Mouse (Mus musculus) embryonic facial prominence, embryonic 14.5 days (tissue): ENCODE measurements around the gene Igf2bp3. TPM values are rescaled to one million over a fixed set of nuclear protein-coding genes. Genes with fewer than 3 reads are reported as not detected.

Source experiments
- ATAC-seq: fragments of 200-750 bp; cut with Nextera tagmentation; 2 replicates; pipeline ENCODE4 v1.8.0; 2017; ENCODE audit warnings: low read depth, moderate number of reproducible peaks, moderate TSS enrichment
- DNase-seq: peaks from one replicate; pipeline ENCODE4 v3.0.0-alpha.2; 2015; ENCODE audit warnings: low spot score
- H3K27ac ChIP-seq: fragments of 300-500 bp; sonication (generic); replicated peaks from 2 replicates; pipeline ENCODE4 v1.5.1; 2014; ENCODE audit warnings: low read depth, mild to moderate bottlenecking, low read length, moderate library complexity
- H3K27me3 ChIP-seq: fragments of 300-500 bp; sonication (generic); replicated peaks from 2 replicates; pipeline ENCODE4 v1.6.1; 2014; ENCODE audit warnings: low read length; ENCODE audit not compliant: control insufficient read depth, insufficient read depth
- H3K36me3 ChIP-seq: fragments of 300-500 bp; sonication (generic); 2 replicates; pipeline ENCODE4 v1.6.1; 2014; ENCODE audit warnings: low read length, mixed read lengths; ENCODE audit not compliant: control insufficient read depth, insufficient read depth
- H3K4me1 ChIP-seq: fragments of 300-500 bp; sonication (generic); 2 replicates; pipeline ENCODE4 v1.6.1; 2014; ENCODE audit warnings: antibody characterized with exemption, low read length; ENCODE audit not compliant: control insufficient read depth, insufficient read depth
- H3K4me2 ChIP-seq: fragments of 300-500 bp; sonication (generic); 2 replicates; pipeline ENCODE4 v1.6.1; 2014; ENCODE audit warnings: low read depth, mild to moderate bottlenecking, low read length, moderate library complexity, mixed read lengths
- H3K4me3 ChIP-seq: fragments of 300-500 bp; sonication (generic); 2 replicates; pipeline ENCODE4 v1.5.1; 2014; ENCODE audit warnings: low read depth, mild to moderate bottlenecking, low read length
- H3K9ac ChIP-seq: fragments of 300-500 bp; sonication (generic); 2 replicates; pipeline ENCODE4 v1.6.1; 2014; ENCODE audit warnings: low read depth, mild to moderate bottlenecking, low read length, moderate library complexity, mixed read lengths
- H3K9me3 ChIP-seq: fragments of 300-500 bp; sonication (generic); 2 replicates; pipeline ENCODE4 v1.6.1; 2016; ENCODE audit warnings: low read length; ENCODE audit not compliant: control insufficient read depth
- WGBS: fragments of 180-500 bp; shearing (Covaris S2); extraction: QIAGEN DNeasy Blood & Tissue Kit; methylation state at CpG from one replicate; pipeline ENCODE4 v1.1.7; 2014; 5-methylcytosine and 5-hydroxymethylcytosine counted together
- polyA plus RNA-seq: library from polyadenylated mRNA; unstranded; fragments of >200 nt; fragmentation: Nextera tagmentation; extraction: Ambion mirVana; gene quantifications from 2 replicates; pipeline ENCODE4 v1.2.1, GENCODE M21; 2014

The Igf2bp3 gene
- polyA plus RNA-seq, 1 experiment from 2014 or later = 49.4 TPM

DNA sequence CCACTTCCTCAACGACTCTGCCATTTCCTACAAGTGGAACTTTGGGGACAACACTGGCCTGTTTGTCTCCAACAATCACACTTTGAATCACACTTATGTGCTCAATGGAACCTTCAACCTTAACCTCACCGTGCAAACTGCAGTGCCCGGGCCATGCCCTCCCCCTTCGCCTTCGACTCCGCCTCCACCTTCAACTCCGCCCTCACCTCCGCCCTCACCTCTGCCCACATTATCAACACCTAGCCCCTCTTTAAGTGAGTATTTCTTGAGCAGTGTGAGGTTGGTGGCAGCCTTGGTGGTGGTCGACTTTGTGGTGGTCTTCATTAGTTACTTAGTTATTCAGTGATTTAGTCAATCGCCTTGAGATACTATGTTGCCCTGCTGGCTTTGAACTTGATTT lies 166.9 kb downstream of the Igf2bp3 start:
- no peak for DNase-seq
- Histone ChIP-seq H3K9me3 (no peaks in the 10 kb centered on the region), H3K4me1 (no peaks in the 10 kb centered on the region), H3K4me3 (no peak overlapping the region), H3K4me2 (no peak overlapping the region), H3K36me3 (no peaks in the 10 kb centered on the region), H3K27ac (no peak overlapping the region), H3K9ac (no peak overlapping the region), H3K27me3 (no peaks in the 10 kb centered on the region)
- ATAC-seq = no peak
- 78% methylated on average over 10 of the region's 10 CpGs for WGBS

DNA sequence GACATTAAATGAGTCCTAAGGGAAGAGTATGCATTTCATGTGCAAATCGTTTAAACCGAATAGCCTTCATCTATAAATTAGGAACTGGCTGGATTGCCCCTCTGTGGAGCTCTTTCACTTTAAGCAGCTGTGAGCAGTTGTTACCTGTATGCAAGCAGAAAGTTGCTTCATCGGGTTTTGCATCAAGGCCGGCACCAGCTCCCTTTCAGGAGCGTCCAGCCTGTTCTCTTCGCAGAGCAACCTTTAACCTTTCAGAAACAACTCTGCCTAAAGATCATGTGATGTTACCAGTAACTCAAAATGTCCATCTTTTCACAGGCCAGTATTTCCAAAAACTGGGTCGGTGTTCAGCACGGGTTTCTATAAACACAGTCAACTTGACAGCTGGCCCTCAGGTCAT lies 167.8 kb downstream of the Igf2bp3 start:
- H3K27ac ChIP-seq = no peak overlapping the region
- no peaks in the 10 kb centered on the region for H3K36me3 ChIP-seq
- no peaks in the 10 kb centered on the region for H3K9me3 ChIP-seq
- DNase-seq = no peak
- H3K9ac ChIP-seq = no peak overlapping the region
- 69% methylated on average over 8 of the region's 8 CpGs for WGBS
- no peak for ATAC-seq
- H3K4me1 ChIP-seq = no peaks in the 10 kb centered on the region
- H3K4me3 ChIP-seq = no peak overlapping the region
- H3K27me3 ChIP-seq = no peaks in the 10 kb centered on the region
- H3K4me2 ChIP-seq = no peak overlapping the region

- no peak overlapping the region for H3K4me3 ChIP-seq
- no peaks in the 10 kb centered on the region for H3K9me3 ChIP-seq
- 69% methylated on average over 6 of the region's 6 CpGs for WGBS
- no peak overlapping the region for H3K4me2 ChIP-seq
- H3K27me3 ChIP-seq = no peaks in the 10 kb centered on the region
- H3K36me3 ChIP-seq = no peaks in the 10 kb centered on the region
- no peak overlapping the region for H3K9ac ChIP-seq
- no peaks in the 10 kb centered on the region for H3K4me1 ChIP-seq
- DNase-seq (no peak), ATAC-seq (no peak)
- H3K27ac ChIP-seq = no peak overlapping the region
Measured at GRCm38 (mm10) chr6:49046502-49046901, 168.3 kb downstream of the Igf2bp3 start.

DNA sequence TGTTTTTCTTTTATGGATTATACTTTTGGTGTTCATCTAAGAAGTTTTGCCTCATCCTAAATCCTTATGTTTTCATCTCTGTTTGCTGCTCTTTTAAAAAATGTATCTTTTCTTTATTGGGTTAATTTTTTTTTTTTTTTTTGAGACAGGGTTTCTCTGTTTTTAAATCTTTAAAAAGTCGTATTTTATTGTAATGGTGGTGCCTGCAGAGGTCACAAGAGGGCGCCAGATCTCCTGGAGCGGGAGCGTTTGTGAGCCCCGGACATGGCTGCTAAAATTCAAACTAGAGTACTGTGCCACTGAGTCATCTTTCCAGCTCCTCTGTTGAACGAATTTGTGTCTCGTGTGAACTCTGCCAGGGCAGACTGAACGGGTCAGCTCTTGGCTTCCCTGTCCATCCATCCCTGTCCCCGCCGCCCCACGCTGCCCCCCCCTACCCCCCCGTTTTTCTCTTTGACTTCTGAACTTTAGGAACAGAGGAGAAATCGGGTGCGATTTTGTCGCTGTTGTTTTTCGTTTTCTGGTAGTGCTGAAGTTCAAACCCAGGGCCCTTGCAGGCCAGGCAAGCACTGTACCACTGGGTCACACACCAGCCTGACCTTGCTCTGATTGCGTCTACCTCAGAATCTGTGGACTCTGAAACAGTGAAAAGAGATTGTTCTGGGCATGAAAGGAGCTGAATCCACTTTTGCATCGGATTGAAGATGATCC lies 175.1 kb downstream of the Igf2bp3 start:
- ATAC-seq = no peak; the same call in 1 of the 2 replicates
- Histone ChIP-seq H3K9me3 (no peaks in the 10 kb centered on the region), H3K4me1 (0 out of 2 replicates have a peak, but pooled peaks cover 3% of the 10 kb centered on the region), H3K27ac (no peak overlapping the region), H3K27me3 (no peaks in the 10 kb centered on the region), H3K9ac (peak overlapping the region; percentile 60), H3K4me3 (peak overlapping the region; percentile 35), H3K4me2 (peak overlapping the region; percentile 43), H3K36me3 (no peaks in the 10 kb centered on the region)
- 15% methylated on average over 17 of the region's 18 CpGs for WGBS
- peak; percentile 80 for DNase-seq

GRCm38 (mm10) chr6:49037268-49037662 lies 177.5 kb downstream of the Igf2bp3 start:
- WGBS = 78% methylated on average over 10 of the region's 12 CpGs

DNA sequence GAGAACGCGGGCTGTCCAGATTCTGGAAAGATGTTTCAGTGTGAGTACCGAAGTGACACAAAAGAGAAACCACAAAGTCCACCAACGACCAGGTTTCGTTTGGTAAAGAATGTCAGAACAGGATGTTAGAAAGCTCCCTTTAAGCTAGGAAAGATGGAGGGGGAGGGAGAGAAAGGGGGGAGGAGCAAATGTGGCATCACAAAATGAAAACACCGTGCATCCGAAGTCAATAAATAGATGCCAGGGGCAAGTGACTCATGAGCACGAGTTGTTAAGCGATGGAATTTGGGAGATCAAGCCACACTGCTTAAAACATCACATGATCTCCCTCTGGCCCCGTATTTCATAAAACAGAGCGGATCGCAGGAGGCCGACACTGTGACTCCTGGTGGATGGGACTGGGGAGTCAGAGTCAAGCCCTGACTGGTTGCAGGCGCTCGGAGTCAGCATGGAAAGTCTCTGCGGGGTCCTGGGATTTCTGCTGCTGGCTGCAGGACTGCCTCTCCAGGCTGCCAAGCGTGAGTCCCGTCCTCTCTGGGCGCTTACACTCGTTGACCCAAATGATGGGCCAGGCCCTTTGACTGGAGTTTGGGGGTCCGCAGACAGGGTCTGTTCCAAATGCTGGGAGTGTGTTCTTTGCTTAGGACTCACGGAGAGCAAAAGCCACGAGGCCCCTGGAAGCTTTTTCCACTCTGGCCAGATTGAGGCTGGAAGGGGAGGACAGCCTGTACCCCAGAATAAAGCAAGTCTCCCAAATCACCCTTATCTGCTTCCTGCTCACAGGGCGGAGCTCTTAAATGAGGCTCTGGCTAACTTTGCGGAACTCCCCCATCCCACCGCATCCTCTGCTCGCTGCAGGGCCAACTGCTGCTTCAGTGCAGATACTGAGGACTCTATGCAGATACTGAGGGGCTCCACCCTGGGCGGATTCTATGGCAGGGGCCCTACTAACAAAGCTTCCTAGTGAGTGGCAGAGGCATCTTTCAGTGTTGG lies 178.2 kb downstream of the Igf2bp3 start, which contains the start of gene Gpnmb:
Gene Gpnmb (plus strand): TSS at position 272 of the 993 bp plus-strand sequence.
- Histone ChIP-seq H3K36me3 (no peaks in the 10 kb centered on the region), H3K27ac (no peak within 1 kb of the TSS), H3K4me3 (peak within 1 kb of the TSS; percentile 23), H3K27me3 (no peaks in the 10 kb centered on the region), H3K4me2 (peak within 1 kb of the TSS; percentile 46), H3K4me1 (0 out of 2 replicates have a peak, but pooled peaks cover 3% of the 10 kb centered on the region), H3K9me3 (no peaks in the 10 kb centered on the region), H3K9ac (0 out of 2 replicates have a peak within 1 kb of the TSS, but pooled peaks have one; percentile 15)
- ATAC-seq (0 out of 2 replicates have a peak, but pooled peaks have one; percentile 30), DNase-seq (no peak)
- WGBS = 29% methylated on average over 28 of the region's 28 CpGs

More at GRCm38 (mm10) chr6:49037268-49037662, 177.5 kb downstream of the Igf2bp3 start:
- Histone ChIP-seq H3K36me3 (no peaks in the 10 kb centered on the region), H3K27ac (no peak overlapping the region), H3K27me3 (no peaks in the 10 kb centered on the region), H3K4me3 (no peak overlapping the region), H3K9ac (no peak overlapping the region), H3K4me2 (no peak overlapping the region), H3K9me3 (no peaks in the 10 kb centered on the region), H3K4me1 (0 out of 2 replicates have a peak, but pooled peaks cover 3% of the 10 kb centered on the region)
- ATAC-seq (no peak), DNase-seq (no peak)

Other genes starting within 250 kb of the Igf2bp3 start
- gene Doxl2, start 240.0 kb downstream of the Igf2bp3 start, polyA plus RNA-seq = not detected in 2 replicates
- gene Svs1, start 228.1 kb downstream of the Igf2bp3 start, polyA plus RNA-seq = not detected in 2 replicates
- 1.2 and 1.6 TPM in 2 replicates for gene Gpnmb, start 178.4 kb downstream of the Igf2bp3 start, polyA plus RNA-seq
- 69.8 and 72.1 TPM in 2 replicates for gene Malsu1, start 141.2 kb downstream of the Igf2bp3 start, polyA plus RNA-seq
- 39.6 and 40.6 TPM in 2 replicates for gene Tra2a, start 49.1 kb upstream of the Igf2bp3 start, polyA plus RNA-seq
- 10.9 and 12.5 TPM in 2 replicates for gene Ccdc126, start 104.3 kb upstream of the Igf2bp3 start, polyA plus RNA-seq
- gene Fam221a, start 152.8 kb upstream of the Igf2bp3 start, polyA plus RNA-seq = 7.2 and 10.2 TPM in 2 replicates
- 0.41 TPM in 1 of 2 replicates, not detected in the other for gene Stk31, start 180.6 kb upstream of the Igf2bp3 start, polyA plus RNA-seq